Mouse (Mus musculus) cerebellum, adult 2 months (tissue): ENCODE data around the gene Nedd9. TPM values are rescaled to one million over a fixed set of nuclear protein-coding genes. Genes with fewer than 3 reads are reported as not detected.

Source experiments
- DNase-seq, 2 experiments: peaks; one replicate each; pipeline ENCODE4 v3.0.0; 2021
- H3K27ac ChIP-seq: fragments of 200-500 bp; 2 replicates; pipeline ENCODE4 v1.5.1; 2012; ENCODE audit warnings: low read length, control low read depth, inconsistent platforms; ENCODE audit not compliant: insufficient read depth
- H3K27me3 ChIP-seq: fragments of 200-500 bp; 2 replicates; pipeline ENCODE4 v1.6.1; 2012; ENCODE audit warnings: inconsistent platforms, mild to moderate bottlenecking, low read length, moderate library complexity; ENCODE audit not compliant: control insufficient read depth, insufficient read depth
- H3K4me1 ChIP-seq: fragments of 200-500 bp; 2 replicates; pipeline ENCODE4 v1.6.1; 2011; ENCODE audit warnings: low read length; ENCODE audit not compliant: control insufficient read depth, insufficient read depth
- H3K4me3 ChIP-seq: fragments of 200-500 bp; replicated peaks from 2 replicates; pipeline ENCODE3; 2011; ENCODE audit warnings: mild to moderate bottlenecking, low read depth, low read length, control low read depth; ENCODE audit not compliant: insufficient read depth
- CTCF ChIP-seq: fragments of 200-500 bp; IDR thresholded peaks from 2 replicates; pipeline ENCODE4 v1.5.1; 2011; ENCODE audit warnings: low read depth, mild to moderate bottlenecking, control low read depth, low read length, moderate library complexity, borderline replicate concordance; ENCODE audit not compliant: insufficient read depth
- POLR2A ChIP-seq: fragments of 200-500 bp; IDR thresholded peaks from 2 replicates; pipeline ENCODE4 v1.6.1; 2011; ENCODE audit warnings: low read length, control low read depth, borderline replicate concordance; ENCODE audit not compliant: insufficient read depth
- WGBS: fragments of 180-500 bp; shearing (Covaris S2); methylation state at CpG from one replicate; pipeline ENCODE4 v1.1.7; 2018; 5-methylcytosine and 5-hydroxymethylcytosine counted together
- polyA plus RNA-seq: library from polyadenylated mRNA; depleted of rRNA; stranded (reverse); fragments of >200 nt; gene quantifications from 2 replicates; pipeline ENCODE4 v1.2.3, GENCODE M21; 2012

Gene Nedd9
- polyA plus RNA-seq, 1 experiment, result 5.5 TPM

GRCm38 (mm10) chr13:41472878-41473424 lies 14.2 kb downstream of the Nedd9 start:
- TF ChIP-seq CTCF (no peak), POLR2A (no peak)
- H3K4me3 ChIP-seq, result no peak overlapping the region
- DNase-seq, result no peak
- H3K27ac ChIP-seq, result no peak overlapping the region
- H3K27me3 ChIP-seq, result no peaks in the 10 kb centered on the region
- WGBS, result 59% methylated on average over 5 of the region's 5 CpGs
- no peaks in the 10 kb centered on the region for H3K4me1 ChIP-seq

DNA sequence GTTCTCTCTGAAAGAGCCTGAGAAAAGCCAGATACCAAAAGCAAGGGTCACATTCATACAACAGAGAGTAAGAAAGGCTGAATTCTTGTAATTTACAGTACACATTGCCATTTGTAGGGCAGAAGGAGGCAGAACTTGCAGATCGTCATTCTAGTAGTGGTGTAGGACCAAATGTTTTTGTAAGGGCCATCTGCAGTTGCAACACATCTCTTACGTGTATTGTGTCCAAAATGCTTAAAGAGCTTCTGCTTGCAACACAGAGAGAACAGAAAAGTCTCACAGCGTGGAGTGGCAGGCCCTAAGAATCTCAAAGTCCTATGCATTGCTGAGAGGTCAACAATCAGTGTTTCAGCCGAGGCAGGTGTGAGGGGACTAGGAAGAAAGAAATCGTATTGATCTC lies 18.9 kb downstream of the Nedd9 start:
- H3K27ac ChIP-seq, result no peak overlapping the region
- no peak for TF ChIP-seq POLR2A
- no peak for TF ChIP-seq CTCF
- no peaks in the 10 kb centered on the region for H3K4me1 ChIP-seq
- H3K27me3 ChIP-seq, result no peaks in the 10 kb centered on the region
- DNase-seq, result no peak
- no peak overlapping the region for H3K4me3 ChIP-seq
- 81% methylated on average over 5 of the region's 5 CpGs for WGBS

DNA sequence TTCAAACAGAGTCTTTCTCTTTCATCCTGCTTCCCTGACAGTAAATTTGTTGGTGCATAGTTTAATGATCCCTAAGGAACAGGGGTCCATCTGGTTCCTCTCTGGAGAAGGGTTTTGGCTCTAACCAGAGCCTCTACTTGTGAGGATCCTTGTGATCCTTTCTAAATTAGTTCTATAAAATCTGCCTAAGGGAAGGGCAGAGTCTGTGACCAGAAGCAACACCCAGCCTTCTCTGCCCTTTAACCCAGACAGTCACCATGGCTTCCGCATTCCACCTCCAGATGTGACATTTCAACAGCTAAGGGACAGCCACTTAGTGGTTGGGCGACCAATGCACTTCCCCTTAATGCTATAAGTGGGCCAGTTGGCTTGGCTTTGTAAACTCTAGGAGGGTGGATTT lies 20.1 kb downstream of the Nedd9 start:
- TF ChIP-seq POLR2A, result no peak
- no peak for TF ChIP-seq CTCF
- Histone ChIP-seq H3K27me3 (no peaks in the 10 kb centered on the region), H3K4me3 (no peak overlapping the region), H3K27ac (no peak overlapping the region), H3K4me1 (no peaks in the 10 kb centered on the region)
- DNase-seq, result no peak
- 95% methylated on average over 2 of the region's 2 CpGs for WGBS

GRCm38 (mm10) chr13:41466616-41467015 lies 20.5 kb downstream of the Nedd9 start:
- Histone ChIP-seq H3K27ac (no peak overlapping the region; the same call in 1 of the 2 replicates), H3K4me3 (no peak overlapping the region), H3K27me3 (no peaks in the 10 kb centered on the region), H3K4me1 (no peaks in the 10 kb centered on the region)
- DNase-seq, result no peak
- WGBS, result 94% methylated on average over 4 of the region's 4 CpGs
- TF ChIP-seq CTCF (no peak), POLR2A (no peak)

DNA sequence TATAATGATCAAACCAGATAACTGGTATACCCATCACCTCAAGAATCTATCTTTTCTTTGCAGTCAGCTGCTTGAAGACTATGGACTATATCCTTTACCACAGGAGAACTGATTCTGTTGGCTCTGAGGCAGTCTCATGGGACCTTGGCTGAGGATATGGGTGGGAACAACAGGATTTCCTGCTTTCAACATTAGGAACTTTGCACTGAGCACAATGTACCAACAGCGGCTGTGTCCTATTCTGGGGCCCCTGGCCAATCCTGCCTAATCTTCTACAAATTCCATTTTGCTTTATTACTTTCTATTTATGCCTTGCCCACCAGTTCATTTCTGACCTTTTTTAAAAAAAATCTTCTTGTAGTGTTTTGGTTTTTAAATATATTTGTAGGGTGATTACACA lies 21.0 kb downstream of the Nedd9 start:
- Histone ChIP-seq H3K4me1 (no peaks in the 10 kb centered on the region), H3K4me3 (no peak overlapping the region), H3K27me3 (no peaks in the 10 kb centered on the region), H3K27ac (no peak overlapping the region; the same call in 1 of the 2 replicates)
- TF ChIP-seq CTCF (no peak), POLR2A (no peak)
- DNase-seq, result no peak
- WGBS, result 92% methylated on average over 1 of the region's 1 CpGs

DNA sequence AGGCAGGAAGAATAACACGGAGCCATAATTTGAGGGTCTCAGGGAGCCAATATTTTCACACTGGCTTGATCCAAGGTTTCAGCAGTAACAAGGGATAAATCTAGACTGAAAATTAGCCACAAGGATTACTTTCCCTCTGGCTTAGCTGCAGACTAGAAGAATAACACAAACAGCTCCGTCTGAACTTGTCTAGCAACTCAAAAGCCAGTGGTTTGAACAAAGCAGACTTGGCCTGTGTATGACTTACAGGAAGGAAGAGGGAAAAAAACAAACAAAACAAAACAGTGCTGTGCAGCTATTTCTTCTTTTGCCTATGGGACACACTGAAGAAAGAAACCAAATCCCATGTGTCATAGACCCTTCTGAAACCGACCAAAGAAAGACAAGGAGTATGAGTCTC lies 25.7 kb downstream of the Nedd9 start:
- WGBS, result 67% methylated on average over 3 of the region's 3 CpGs
- Histone ChIP-seq H3K4me1 (no peaks in the 10 kb centered on the region), H3K4me3 (no peak overlapping the region), H3K27ac (no peak overlapping the region), H3K27me3 (no peaks in the 10 kb centered on the region)
- no peak for TF ChIP-seq POLR2A
- no peak for TF ChIP-seq CTCF
- DNase-seq, result no peak

- no peaks in the 10 kb centered on the region for H3K27me3 ChIP-seq
- no peak overlapping the region for H3K27ac ChIP-seq
- no peak for DNase-seq
- H3K4me1 ChIP-seq, result no peaks in the 10 kb centered on the region
- H3K4me3 ChIP-seq, result no peak overlapping the region
- 70% methylated on average over 3 of the region's 3 CpGs for WGBS
- TF ChIP-seq POLR2A (no peak), CTCF (no peak)
Observed at GRCm38 (mm10) chr13:41459683-41460286, 27.4 kb downstream of the Nedd9 start.

DNA sequence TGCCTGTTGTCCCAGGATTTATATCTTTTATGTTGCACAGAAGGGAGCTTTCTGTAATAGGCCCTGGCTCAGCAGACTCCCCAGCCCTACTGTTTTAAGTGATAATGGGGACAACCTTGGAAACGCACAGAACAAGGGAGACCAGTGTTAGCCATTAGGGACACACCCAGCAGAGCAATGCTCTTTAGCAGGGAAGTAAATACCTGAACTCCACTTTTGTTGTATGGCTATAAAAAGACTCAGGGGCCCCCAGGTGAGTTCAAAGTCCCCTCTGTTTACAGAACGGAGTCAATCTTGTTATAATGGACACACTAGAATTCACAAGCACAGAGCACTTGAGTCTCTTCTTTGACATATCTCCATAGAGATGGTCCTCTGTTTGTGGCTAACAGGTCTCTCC lies 28.5 kb downstream of the Nedd9 start:
- Histone ChIP-seq H3K4me1 (no peaks in the 10 kb centered on the region), H3K4me3 (no peak overlapping the region), H3K27me3 (no peaks in the 10 kb centered on the region), H3K27ac (no peak overlapping the region)
- TF ChIP-seq CTCF, result no peak
- TF ChIP-seq POLR2A, result no peak
- 57% methylated on average over 2 of the region's 2 CpGs for WGBS
- DNase-seq, result no peak
